Mouse (Mus musculus) kidney, embryonic 14.5 days (tissue): ENCODE measurements at regions not wholly inside any gene's neighbourhood (a gene's known extent, or its start where the extent isn't known, plus 50 kb on each side); places are given as distances from the start of the nearest gene placed in this dataset.

Experiments
- ATAC-seq: fragments of 200-750 bp; cut with Nextera tagmentation; 2 replicates; pipeline ENCODE4 v1.8.0; 2017; ENCODE audit warnings: moderate number of reproducible peaks, mild to moderate bottlenecking, moderate TSS enrichment, moderate library complexity; ENCODE audit not compliant: low FRiP score, low TSS enrichment
- H3K27ac ChIP-seq: fragments of 300-500 bp; sonication (generic); 2 replicates; pipeline ENCODE4 v1.5.1; 2014; ENCODE audit warnings: low read depth, mild to moderate bottlenecking, low read length, moderate library complexity, mixed read lengths
- H3K27me3 ChIP-seq: fragments of 300-500 bp; sonication (generic); 2 replicates; pipeline ENCODE4 v1.6.1; 2014; ENCODE audit warnings: mild to moderate bottlenecking, low read length; ENCODE audit not compliant: control insufficient read depth, insufficient read depth
- H3K36me3 ChIP-seq: fragments of 300-500 bp; sonication (generic); 2 replicates; pipeline ENCODE4 v1.6.1; 2014; ENCODE audit warnings: low read length, mixed read lengths; ENCODE audit not compliant: control insufficient read depth, insufficient read depth
- H3K4me1 ChIP-seq: fragments of 300-500 bp; sonication (generic); 2 replicates; pipeline ENCODE4 v1.6.1; 2014; ENCODE audit warnings: low read length, mixed read lengths; ENCODE audit not compliant: control insufficient read depth, insufficient read depth
- H3K4me2 ChIP-seq: fragments of 300-500 bp; sonication (generic); replicated peaks from 2 replicates; pipeline ENCODE4 v1.6.1; 2014; ENCODE audit warnings: low read depth, mild to moderate bottlenecking, low read length
- H3K4me3 ChIP-seq: fragments of 300-500 bp; sonication (generic); 2 replicates; pipeline ENCODE4 v1.5.1; 2014; ENCODE audit warnings: mild to moderate bottlenecking, low read length
- H3K9ac ChIP-seq: fragments of 300-500 bp; sonication (generic); 2 replicates; pipeline ENCODE4 v1.6.1; 2014; ENCODE audit warnings: low read depth, mild to moderate bottlenecking, low read length, moderate library complexity
- H3K9me3 ChIP-seq: fragments of 300-500 bp; sonication (generic); 2 replicates; pipeline ENCODE4 v1.6.1; 2016; ENCODE audit warnings: low read length; ENCODE audit not compliant: control insufficient read depth
- WGBS: fragments of 180-500 bp; shearing (Covaris S2); extraction: QIAGEN DNeasy Blood & Tissue Kit; methylation state at CpG from one replicate; pipeline ENCODE4 v1.1.7; 2014; 5-methylcytosine and 5-hydroxymethylcytosine counted together

GRCm38 (mm10) chr10:46345315-46345714 lies 767.7 kb downstream of the Hace1 start:
- H3K36me3 ChIP-seq, result no peaks in the 10 kb centered on the region
- no peak overlapping the region for H3K27ac ChIP-seq
- no peak for ATAC-seq
- no peaks in the 10 kb centered on the region for H3K9me3 ChIP-seq
- 85% methylated on average over 4 of the region's 4 CpGs for WGBS
- H3K4me3 ChIP-seq, result no peak overlapping the region
- H3K27me3 ChIP-seq, result no peaks in the 10 kb centered on the region
- no peak overlapping the region for H3K4me2 ChIP-seq
- H3K4me1 ChIP-seq, result no peaks in the 10 kb centered on the region
- H3K9ac ChIP-seq, result no peak overlapping the region

- H3K9ac ChIP-seq, result no peak overlapping the region
- no peaks in the 10 kb centered on the region for H3K9me3 ChIP-seq
- H3K27ac ChIP-seq, result no peak overlapping the region
- no peaks in the 10 kb centered on the region for H3K4me1 ChIP-seq
- no peaks in the 10 kb centered on the region for H3K36me3 ChIP-seq
- no peaks in the 10 kb centered on the region for H3K27me3 ChIP-seq
- WGBS, result 73% methylated on average over 4 of the region's 4 CpGs
- ATAC-seq, result no peak
- H3K4me2 ChIP-seq, result no peak overlapping the region
- no peak overlapping the region for H3K4me3 ChIP-seq
These were observed 772.0 kb downstream of the Hace1 start for GRCm38 (mm10) chr10:46349613-46350012.

- no peak overlapping the region for H3K27ac ChIP-seq
- H3K4me3 ChIP-seq, result no peak overlapping the region
- no peaks in the 10 kb centered on the region for H3K9me3 ChIP-seq
- WGBS, result 44% methylated on average over 2 of the region's 2 CpGs
- no peak overlapping the region for H3K4me2 ChIP-seq
- no peaks in the 10 kb centered on the region for H3K36me3 ChIP-seq
- no peaks in the 10 kb centered on the region for H3K27me3 ChIP-seq
- H3K9ac ChIP-seq, result no peak overlapping the region
- ATAC-seq, result no peak
- no peaks in the 10 kb centered on the region for H3K4me1 ChIP-seq
These were observed 772.6 kb downstream of the Hace1 start for GRCm38 (mm10) chr10:46350196-46350595.

- H3K4me1 ChIP-seq, result no peaks in the 10 kb centered on the region
- H3K4me2 ChIP-seq, result no peak overlapping the region
- no peaks in the 10 kb centered on the region for H3K9me3 ChIP-seq
- H3K27ac ChIP-seq, result no peak overlapping the region
- no peaks in the 10 kb centered on the region for H3K36me3 ChIP-seq
- ATAC-seq, result no peak
- H3K4me3 ChIP-seq, result no peak overlapping the region
- H3K27me3 ChIP-seq, result no peaks in the 10 kb centered on the region
- WGBS, result 72% methylated on average over 1 of the region's 1 CpGs
- no peak overlapping the region for H3K9ac ChIP-seq
These were observed 779.1 kb downstream of the Hace1 start for GRCm38 (mm10) chr10:46356775-46357174.

GRCm38 (mm10) chr10:46373715-46374475 lies 796.3 kb downstream of the Hace1 start:
- H3K27me3 ChIP-seq, result no peaks in the 10 kb centered on the region
- no peak overlapping the region for H3K9ac ChIP-seq
- no peak overlapping the region for H3K4me2 ChIP-seq
- no peak overlapping the region for H3K4me3 ChIP-seq
- H3K36me3 ChIP-seq, result no peaks in the 10 kb centered on the region
- no peak overlapping the region for H3K27ac ChIP-seq
- 76% methylated on average over 7 of the region's 7 CpGs for WGBS
- no peak for ATAC-seq
- no peaks in the 10 kb centered on the region for H3K4me1 ChIP-seq
- no peaks in the 10 kb centered on the region for H3K9me3 ChIP-seq

GRCm38 (mm10) chr10:46374646-46375045 lies 797.0 kb downstream of the Hace1 start:
- H3K36me3 ChIP-seq, result no peaks in the 10 kb centered on the region
- H3K27ac ChIP-seq, result no peak overlapping the region
- no peaks in the 10 kb centered on the region for H3K9me3 ChIP-seq
- 93% methylated on average over 3 of the region's 3 CpGs for WGBS
- ATAC-seq, result no peak
- H3K4me2 ChIP-seq, result no peak overlapping the region
- no peaks in the 10 kb centered on the region for H3K27me3 ChIP-seq
- no peak overlapping the region for H3K4me3 ChIP-seq
- H3K4me1 ChIP-seq, result no peaks in the 10 kb centered on the region
- H3K9ac ChIP-seq, result no peak overlapping the region

GRCm38 (mm10) chr10:46397089-46397488 lies 819.5 kb downstream of the Hace1 start:
- no peak overlapping the region for H3K27ac ChIP-seq
- no peak overlapping the region for H3K9ac ChIP-seq
- H3K36me3 ChIP-seq, result no peaks in the 10 kb centered on the region
- no peaks in the 10 kb centered on the region for H3K27me3 ChIP-seq
- H3K4me2 ChIP-seq, result no peak overlapping the region
- no peak overlapping the region for H3K4me3 ChIP-seq
- no peaks in the 10 kb centered on the region for H3K4me1 ChIP-seq
- no peak for ATAC-seq
- H3K9me3 ChIP-seq, result no peaks in the 10 kb centered on the region
- 86% methylated on average over 4 of the region's 4 CpGs for WGBS

GRCm38 (mm10) chr10:46403883-46404282 lies 826.3 kb downstream of the Hace1 start:
- Histone ChIP-seq H3K27me3 (no peaks in the 10 kb centered on the region), H3K9ac (no peak overlapping the region), H3K4me1 (no peaks in the 10 kb centered on the region), H3K36me3 (no peaks in the 10 kb centered on the region), H3K27ac (no peak overlapping the region), H3K4me2 (no peak overlapping the region), H3K4me3 (no peak overlapping the region), H3K9me3 (no peaks in the 10 kb centered on the region)
- WGBS, result 90% methylated on average over 2 of the region's 2 CpGs
- no peak for ATAC-seq
